Mouse (Mus musculus): Measurements from ENCODE around the gene Cacng3.

DNA sequence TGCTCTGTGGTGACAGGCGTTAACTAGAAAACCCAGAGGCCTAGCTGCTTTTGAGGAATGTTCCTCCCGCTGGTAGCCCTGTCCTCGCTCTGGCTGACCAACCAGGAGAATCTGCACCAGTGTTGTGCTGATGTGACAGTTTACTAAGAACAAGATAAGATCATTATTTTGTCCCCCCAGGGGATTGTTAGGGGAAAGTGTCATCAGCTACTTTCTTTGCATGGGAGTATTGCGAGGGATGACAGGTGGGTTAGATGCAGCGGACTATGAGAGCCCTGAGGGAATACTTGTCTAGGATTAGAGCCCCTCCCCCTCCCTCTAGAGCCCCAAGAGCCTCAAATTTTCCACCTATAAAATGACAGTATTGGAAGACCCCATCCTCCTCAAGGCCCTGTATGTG is 94.2 kb downstream of the Cacng3 start:
- TF ChIP-seq POLR2A (IDR thresholded peaks at IDR 0.05; ENCODE audit: extremely low read depth, insufficient read depth, low read length) (no peak), CTCF (IDR thresholded peaks at IDR 0.05; ENCODE audit: extremely low read depth, insufficient read depth, low read length) (no peak)

Measured in cortical plate, adult 2 months (tissue).